Mouse (Mus musculus) kidney, embryonic 15.5 days (tissue): ENCODE data around the gene Tnip1. TPM values are rescaled to one million over a fixed set of nuclear protein-coding genes. Genes with fewer than 3 reads are reported as not detected.

Source experiments
- ATAC-seq: fragments of 200-750 bp; cut with Nextera tagmentation; replicated peaks from 2 replicates; pipeline ENCODE4 v1.8.0; 2017; ENCODE audit warnings: moderate TSS enrichment; ENCODE audit not compliant: low FRiP score
- H3K27ac ChIP-seq: fragments of 300-500 bp; sonication (generic); 2 replicates; pipeline ENCODE4 v1.5.1; 2015; ENCODE audit warnings: mild to moderate bottlenecking, inconsistent platforms
- H3K27me3 ChIP-seq: fragments of 300-500 bp; sonication (generic); 2 replicates; pipeline ENCODE4 v1.6.1; 2015; ENCODE audit warnings: inconsistent platforms
- H3K36me3 ChIP-seq: fragments of 300-500 bp; sonication (generic); 2 replicates; pipeline ENCODE4 v1.6.1; 2015; ENCODE audit warnings: inconsistent platforms
- H3K4me1 ChIP-seq: fragments of 300-500 bp; sonication (generic); 2 replicates; pipeline ENCODE4 v1.6.1; 2015; ENCODE audit warnings: inconsistent platforms
- H3K4me2 ChIP-seq: fragments of 300-500 bp; sonication (generic); 2 replicates; pipeline ENCODE4 v1.6.1; 2015; ENCODE audit warnings: moderate library complexity, mild to moderate bottlenecking, inconsistent platforms
- H3K4me3 ChIP-seq: fragments of 300-500 bp; sonication (generic); replicated peaks from 2 replicates; pipeline ENCODE4 v1.5.1; 2015; ENCODE audit warnings: mild to moderate bottlenecking, inconsistent platforms
- H3K9ac ChIP-seq: fragments of 300-500 bp; sonication (generic); 2 replicates; pipeline ENCODE4 v1.6.1; 2015; ENCODE audit warnings: mild to moderate bottlenecking, inconsistent platforms
- H3K9me3 ChIP-seq: fragments of 300-500 bp; sonication (generic); replicated peaks from 2 replicates; pipeline ENCODE4 v1.6.1; 2016; ENCODE audit warnings: inconsistent platforms
- WGBS: fragments of 180-500 bp; shearing (Covaris S2); methylation state at CpG from one replicate; pipeline ENCODE4 v1.1.7; 2015; ENCODE audit warnings: mixed read lengths; 5-methylcytosine and 5-hydroxymethylcytosine counted together
- polyA plus RNA-seq: library from polyadenylated mRNA; unstranded; fragments of >200 nt; fragmentation: Nextera tagmentation; extraction: Ambion mirVana; gene quantifications from 2 replicates; pipeline ENCODE4 v1.2.1, GENCODE M21; 2015

Gene Tnip1
- polyA plus RNA-seq: 16.8 and 20.7 TPM in 2 replicates

DNA sequence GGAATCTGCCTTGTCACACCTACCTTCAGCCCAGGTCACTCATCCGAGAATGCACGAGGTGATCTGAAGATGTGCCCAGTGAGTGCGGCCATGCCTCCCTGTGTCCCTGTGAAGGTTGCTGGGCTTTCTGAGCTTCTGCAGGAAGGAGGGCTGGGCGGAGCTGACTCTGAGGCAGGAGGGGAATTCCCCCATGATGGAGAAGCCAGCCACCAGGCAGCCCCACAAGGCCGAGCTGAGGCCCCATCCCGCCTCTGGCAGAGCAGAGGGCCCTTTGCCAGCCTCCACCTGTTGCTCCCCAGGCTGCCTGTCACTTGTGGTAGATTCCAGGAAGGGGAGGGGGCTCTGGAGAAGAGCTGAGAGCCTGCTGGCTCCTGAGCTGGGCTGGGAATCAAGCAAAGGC, at the start of gene Tnip1:
Gene Tnip1 (minus strand): TSS at position 108 of the 400 bp plus-strand sequence.
- no peak within 1 kb of the TSS for H3K9ac ChIP-seq
- peak within 1 kb of the TSS; percentile 36 for H3K4me2 ChIP-seq
- H3K4me1 ChIP-seq: peaks cover 18% of the 10 kb centered on the region; the same call in 1 of the 2 replicates
- ATAC-seq: no peak
- H3K27me3 ChIP-seq: no peaks in the 10 kb centered on the region
- H3K4me3 ChIP-seq: no peak within 1 kb of the TSS
- H3K9me3 ChIP-seq: no peaks in the 10 kb centered on the region
- H3K36me3 ChIP-seq: no peaks in the 10 kb centered on the region
- WGBS: 29% methylated on average over 6 of the region's 6 CpGs
- H3K27ac ChIP-seq: 0 out of 2 replicates have a peak within 1 kb of the TSS, but pooled peaks have one; percentile 18

DNA sequence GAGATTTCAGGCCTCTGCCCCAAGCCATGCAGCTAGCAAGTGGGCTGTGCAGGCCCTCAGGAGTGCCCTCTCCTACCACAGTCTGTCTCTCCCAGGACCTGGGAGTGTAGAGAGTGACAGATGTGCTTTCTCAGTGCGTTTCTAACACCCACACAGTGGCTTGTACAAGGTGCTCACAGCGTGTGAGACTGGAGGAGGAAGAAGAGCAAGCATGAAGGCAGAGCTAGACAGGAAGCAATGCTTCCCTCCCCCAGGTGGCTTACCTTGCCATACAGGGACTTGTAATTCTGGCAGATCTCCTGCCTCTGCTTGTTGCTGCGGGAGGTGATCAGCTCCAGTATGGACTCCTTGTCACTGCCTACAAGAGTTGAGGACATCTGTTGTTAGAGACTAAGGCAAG, 48.7 kb upstream of the Tnip1 start:
- no peak overlapping the region for H3K4me3 ChIP-seq
- no peaks in the 10 kb centered on the region for H3K27me3 ChIP-seq
- no peak overlapping the region for H3K4me2 ChIP-seq
- no peak overlapping the region for H3K9ac ChIP-seq
- peaks cover 17% of the 10 kb centered on the region for H3K4me1 ChIP-seq
- no peak overlapping the region for H3K27ac ChIP-seq
- H3K9me3 ChIP-seq: no peaks in the 10 kb centered on the region
- 66% methylated on average over 3 of the region's 3 CpGs for WGBS
- H3K36me3 ChIP-seq: peaks cover 91% of the 10 kb centered on the region
- ATAC-seq: no peak

DNA sequence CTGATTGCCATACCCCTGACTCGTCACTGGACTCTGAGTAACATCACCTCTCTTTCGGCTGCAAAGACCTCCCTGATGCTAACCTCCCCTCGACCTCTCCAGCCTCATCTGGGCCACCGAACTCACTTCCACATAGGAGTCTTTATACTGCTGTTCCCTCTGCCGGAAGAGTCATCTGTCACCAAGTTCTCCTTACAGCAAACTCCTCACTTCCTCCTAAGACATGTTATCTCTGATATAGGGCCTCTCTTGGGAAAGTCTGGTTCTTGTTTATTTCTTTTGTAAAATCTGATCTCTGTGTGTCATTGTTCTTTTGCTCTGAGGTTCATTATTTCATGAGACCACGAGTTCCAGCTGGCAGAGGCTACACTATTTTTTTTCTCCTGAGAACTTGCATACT, 45.5 kb upstream of the Tnip1 start:
- Histone ChIP-seq H3K4me3 (no peak overlapping the region), H3K36me3 (peaks cover 98% of the 10 kb centered on the region), H3K27ac (no peak overlapping the region), H3K27me3 (no peaks in the 10 kb centered on the region), H3K9me3 (no peaks in the 10 kb centered on the region), H3K4me1 (0 out of 2 replicates have a peak, but pooled peaks cover 3% of the 10 kb centered on the region), H3K9ac (no peak overlapping the region), H3K4me2 (no peak overlapping the region)
- 73% methylated on average over 6 of the region's 6 CpGs for WGBS
- ATAC-seq: no peak

GRCm38 (mm10) chr11:55005684-55006083, 43.0 kb upstream of the Tnip1 start:
- WGBS: 80% methylated on average over 5 of the region's 5 CpGs
- Histone ChIP-seq H3K9me3 (peaks cover 6% of the 10 kb centered on the region; the same call in 1 of the 2 replicates), H3K9ac (no peak overlapping the region), H3K36me3 (peaks cover 95% of the 10 kb centered on the region), H3K27me3 (no peaks in the 10 kb centered on the region), H3K4me3 (no peak overlapping the region), H3K27ac (no peak overlapping the region), H3K4me2 (no peak overlapping the region), H3K4me1 (no peaks in the 10 kb centered on the region)
- ATAC-seq: no peak

DNA sequence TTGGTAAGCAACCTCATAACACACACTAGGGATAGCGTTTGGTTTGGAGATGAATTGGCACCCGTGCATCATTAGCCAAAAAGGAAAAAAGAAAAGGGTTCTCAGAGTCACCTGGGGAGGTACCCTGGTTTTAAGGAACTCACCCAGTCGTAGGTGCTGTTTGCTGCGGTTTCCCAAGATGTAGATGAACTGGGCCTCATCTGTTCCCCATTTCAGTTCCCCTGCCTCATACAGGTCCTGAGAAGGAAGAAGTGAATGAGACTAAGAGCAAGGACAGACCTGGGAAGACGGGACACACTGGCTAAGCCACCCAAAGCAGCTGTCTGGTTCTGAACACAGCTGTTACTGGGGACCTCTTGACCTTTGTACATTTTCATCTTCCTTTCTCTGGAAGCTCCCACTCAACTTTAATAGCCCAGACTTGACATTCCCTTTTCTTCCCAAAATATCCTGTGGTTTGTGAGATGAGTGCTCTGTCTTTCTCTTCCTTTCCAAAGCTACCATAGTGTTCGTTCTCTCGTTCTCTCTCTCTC, 42.3 kb upstream of the Tnip1 start:
- 79% methylated on average over 7 of the region's 7 CpGs for WGBS
- Histone ChIP-seq H3K36me3 (peaks cover 95% of the 10 kb centered on the region), H3K4me2 (no peak overlapping the region), H3K4me1 (no peaks in the 10 kb centered on the region), H3K27ac (no peak overlapping the region), H3K4me3 (no peak overlapping the region), H3K9ac (no peak overlapping the region), H3K9me3 (peaks cover 6% of the 10 kb centered on the region; the same call in 1 of the 2 replicates), H3K27me3 (no peaks in the 10 kb centered on the region)
- no peak for ATAC-seq

DNA sequence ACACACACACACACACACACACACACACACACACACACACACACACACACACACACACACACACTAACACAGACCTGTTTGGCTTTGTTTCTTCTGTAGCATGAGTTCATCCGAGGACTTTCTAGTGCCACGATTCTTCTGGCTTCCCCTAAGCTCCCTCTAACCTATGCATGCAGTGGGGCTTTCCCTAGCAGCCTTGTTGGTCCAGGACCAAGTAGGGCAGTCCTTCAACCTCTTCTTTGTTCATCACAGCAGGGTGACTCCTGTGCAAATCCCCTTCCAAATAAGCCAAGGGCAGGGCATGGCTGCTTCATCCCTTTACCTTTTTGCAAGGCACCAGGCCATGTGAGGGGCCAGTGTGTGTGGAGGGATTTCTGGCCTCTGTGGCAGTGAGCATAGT, 36.0 kb upstream of the Tnip1 start:
- no peak overlapping the region for H3K4me2 ChIP-seq
- H3K27ac ChIP-seq: no peak overlapping the region
- no peak for ATAC-seq
- peaks cover 87% of the 10 kb centered on the region for H3K36me3 ChIP-seq
- 0 out of 2 replicates have a peak, but pooled peaks cover 2% of the 10 kb centered on the region for H3K4me1 ChIP-seq
- no peaks in the 10 kb centered on the region for H3K27me3 ChIP-seq
- WGBS: 71% methylated on average over 2 of the region's 2 CpGs
- no peak overlapping the region for H3K4me3 ChIP-seq
- no peak overlapping the region for H3K9ac ChIP-seq
- peaks cover 6% of the 10 kb centered on the region; the same call in 1 of the 2 replicates for H3K9me3 ChIP-seq

DNA sequence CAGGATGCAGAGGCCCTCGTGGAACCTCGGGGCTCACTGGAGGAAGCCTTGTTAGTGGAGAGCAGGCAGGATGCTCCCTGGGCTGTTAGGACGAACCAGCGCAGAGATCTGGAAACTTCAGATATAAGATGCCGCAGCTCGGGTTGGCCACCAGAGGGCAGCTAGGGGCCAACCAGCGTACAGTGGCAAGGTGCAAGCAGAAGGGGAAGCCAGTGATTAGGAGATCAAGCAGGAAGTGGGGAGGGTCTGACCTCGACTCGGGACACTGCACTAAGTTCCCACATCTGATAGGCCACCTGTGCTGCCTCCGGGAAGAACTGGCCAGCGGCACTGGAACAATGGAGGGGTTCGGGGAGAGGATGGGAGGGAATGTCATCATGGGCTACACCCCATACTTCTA, 35.6 kb upstream of the Tnip1 start:
- ATAC-seq: peak; percentile 71
- no peak overlapping the region for H3K4me3 ChIP-seq
- no peak overlapping the region for H3K4me2 ChIP-seq
- no peak overlapping the region for H3K27ac ChIP-seq
- H3K36me3 ChIP-seq: peaks cover 87% of the 10 kb centered on the region
- 0 out of 2 replicates have a peak, but pooled peaks cover 2% of the 10 kb centered on the region for H3K4me1 ChIP-seq
- no peak overlapping the region for H3K9ac ChIP-seq
- H3K27me3 ChIP-seq: no peaks in the 10 kb centered on the region
- WGBS: 5% methylated on average over 12 of the region's 12 CpGs
- peaks cover 6% of the 10 kb centered on the region; the same call in 1 of the 2 replicates for H3K9me3 ChIP-seq

GRCm38 (mm10) chr11:54996176-54996575, 33.5 kb upstream of the Tnip1 start:
- ATAC-seq: no peak
- H3K4me3 ChIP-seq: no peak overlapping the region
- 78% methylated on average over 7 of the region's 7 CpGs for WGBS
- H3K27ac ChIP-seq: no peak overlapping the region
- H3K4me2 ChIP-seq: no peak overlapping the region
- H3K4me1 ChIP-seq: 0 out of 2 replicates have a peak, but pooled peaks cover 2% of the 10 kb centered on the region
- H3K36me3 ChIP-seq: peaks cover 86% of the 10 kb centered on the region
- peaks cover 6% of the 10 kb centered on the region; the same call in 1 of the 2 replicates for H3K9me3 ChIP-seq
- no peak overlapping the region for H3K9ac ChIP-seq
- H3K27me3 ChIP-seq: no peaks in the 10 kb centered on the region

DNA sequence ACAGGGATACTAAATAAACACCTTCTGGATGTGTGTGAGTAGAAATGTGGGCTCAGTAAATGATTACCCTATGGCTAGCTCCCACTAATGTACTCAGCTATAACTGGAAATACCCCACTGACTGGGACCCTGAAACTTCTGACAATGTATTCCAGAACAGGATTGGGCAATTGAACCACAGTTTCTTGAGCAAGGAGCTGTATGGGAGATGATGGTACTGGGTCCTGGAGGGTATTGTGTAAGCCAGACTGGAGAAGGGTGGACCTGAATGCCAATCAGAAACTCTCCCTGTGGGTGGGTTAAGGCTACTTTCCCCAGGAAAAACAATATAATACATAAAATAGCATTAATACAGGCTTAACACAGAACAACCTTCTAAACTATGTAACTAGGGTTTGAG, 27.2 kb upstream of the Tnip1 start:
- H3K36me3 ChIP-seq: peaks cover 84% of the 10 kb centered on the region
- no peak overlapping the region for H3K27ac ChIP-seq
- H3K27me3 ChIP-seq: no peaks in the 10 kb centered on the region
- H3K9ac ChIP-seq: no peak overlapping the region
- no peak overlapping the region for H3K4me3 ChIP-seq
- no peak for ATAC-seq
- no peak overlapping the region for H3K4me2 ChIP-seq
- no peaks in the 10 kb centered on the region for H3K4me1 ChIP-seq
- H3K9me3 ChIP-seq: no peaks in the 10 kb centered on the region

DNA sequence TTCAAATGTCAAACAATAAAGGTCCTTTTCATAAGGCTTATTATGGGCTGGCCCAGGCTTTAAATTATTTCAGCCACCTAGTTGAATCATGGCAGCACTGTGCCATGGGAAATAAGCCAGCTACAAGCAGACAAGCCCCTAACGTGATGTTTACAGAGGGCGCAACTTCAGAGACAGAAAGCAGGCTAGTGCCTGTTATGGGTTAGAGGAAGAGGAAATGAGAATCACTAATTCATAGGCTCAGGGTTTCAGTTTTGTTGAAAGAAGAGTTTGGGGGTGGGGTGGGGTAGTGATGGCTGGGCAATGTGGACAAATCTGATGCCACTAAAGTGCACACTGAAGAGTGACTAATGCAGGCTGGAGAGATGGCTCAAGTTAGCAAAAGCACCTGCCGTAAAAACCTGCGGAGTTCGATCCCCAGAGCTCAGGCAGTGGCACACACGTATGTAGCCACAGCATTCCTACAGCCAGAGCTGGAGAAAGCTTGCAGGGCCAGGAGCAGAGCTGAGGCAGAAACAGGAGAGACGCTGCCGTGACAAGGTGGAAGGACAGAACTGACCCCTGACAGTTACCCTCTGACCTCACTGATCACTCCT, 26.1 kb upstream of the Tnip1 start:
- 69% methylated on average over 8 of the region's 8 CpGs for WGBS
- no peak for ATAC-seq
- Histone ChIP-seq H3K4me2 (no peak overlapping the region), H3K9ac (no peak overlapping the region), H3K27me3 (no peaks in the 10 kb centered on the region), H3K4me1 (no peaks in the 10 kb centered on the region), H3K27ac (no peak overlapping the region), H3K9me3 (no peaks in the 10 kb centered on the region), H3K36me3 (peaks cover 81% of the 10 kb centered on the region), H3K4me3 (no peak overlapping the region)

DNA sequence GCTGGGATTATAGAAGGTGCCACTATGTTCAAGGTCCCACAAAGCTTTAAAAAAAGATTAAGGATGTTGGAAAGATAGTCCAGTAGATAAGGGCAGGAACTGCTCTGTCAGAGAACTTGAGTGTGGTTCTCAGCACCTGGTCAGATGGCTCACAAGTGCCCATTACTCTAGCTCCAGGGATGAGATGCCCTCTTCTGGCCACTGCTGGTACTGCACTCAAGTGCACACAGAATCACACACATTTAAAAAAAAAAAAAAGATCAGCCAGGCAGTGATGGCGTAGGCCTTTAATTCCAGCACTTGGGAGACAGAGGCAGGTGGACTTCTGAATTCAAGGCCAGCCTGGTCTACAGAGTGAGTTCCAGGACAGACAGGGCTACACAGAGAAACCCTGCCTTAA, 25.3 kb upstream of the Tnip1 start:
- Histone ChIP-seq H3K4me2 (no peak overlapping the region), H3K36me3 (peaks cover 78% of the 10 kb centered on the region), H3K9ac (no peak overlapping the region), H3K4me1 (no peaks in the 10 kb centered on the region), H3K27ac (no peak overlapping the region), H3K9me3 (no peaks in the 10 kb centered on the region), H3K4me3 (no peak overlapping the region), H3K27me3 (no peaks in the 10 kb centered on the region)
- 97% methylated on average over 1 of the region's 1 CpGs for WGBS
- ATAC-seq: no peak

- Histone ChIP-seq H3K36me3 (peaks cover 78% of the 10 kb centered on the region), H3K4me1 (no peaks in the 10 kb centered on the region), H3K27me3 (no peaks in the 10 kb centered on the region), H3K9ac (no peak overlapping the region), H3K4me2 (no peak overlapping the region), H3K4me3 (no peak overlapping the region), H3K9me3 (no peaks in the 10 kb centered on the region), H3K27ac (no peak overlapping the region)
- no peak for ATAC-seq
- WGBS: 52% methylated on average over 3 of the region's 3 CpGs
Observed at GRCm38 (mm10) chr11:54985086-54985485, 22.4 kb upstream of the Tnip1 start.
